Mouse (Mus musculus) intestine, postnatal 0 days (tissue): ENCODE data around the gene Cartpt. TPM values are rescaled to one million over a fixed set of nuclear protein-coding genes. Genes with fewer than 3 reads are reported as not detected.

Experiments used
- ATAC-seq: fragments of 200-750 bp; cut with Nextera tagmentation; 2 replicates; pipeline ENCODE4 v1.8.0; 2017; ENCODE audit warnings: mild to moderate bottlenecking, moderate TSS enrichment, moderate library complexity
- H3K27ac ChIP-seq: fragments of 300-500 bp; sonication (generic); 2 replicates; pipeline ENCODE4 v1.5.1; 2014; ENCODE audit warnings: mild to moderate bottlenecking, low read depth, low read length, moderate library complexity
- H3K27me3 ChIP-seq: fragments of 300-500 bp; sonication (generic); replicated peaks from 2 replicates; pipeline ENCODE4 v1.6.1; 2014; ENCODE audit warnings: low read length, mixed read lengths; ENCODE audit not compliant: control insufficient read depth, insufficient read depth
- H3K36me3 ChIP-seq: fragments of 300-500 bp; sonication (generic); 2 replicates; pipeline ENCODE4 v1.6.1; 2014; ENCODE audit warnings: mild to moderate bottlenecking, moderate library complexity; ENCODE audit not compliant: control insufficient read depth, insufficient read depth
- H3K4me1 ChIP-seq: fragments of 300-500 bp; sonication (generic); replicated peaks from 2 replicates; pipeline ENCODE4 v1.6.1; 2014; ENCODE audit warnings: antibody characterized with exemption, low read length, mixed read lengths; ENCODE audit not compliant: control insufficient read depth, insufficient read depth
- H3K4me2 ChIP-seq: fragments of 300-500 bp; sonication (generic); replicated peaks from 2 replicates; pipeline ENCODE4 v1.6.1; 2014; ENCODE audit warnings: low read depth, mild to moderate bottlenecking, moderate library complexity
- H3K4me3 ChIP-seq: fragments of 300-500 bp; sonication (generic); 2 replicates; pipeline ENCODE4 v1.5.1; 2014; ENCODE audit warnings: low read depth, low read length
- H3K9ac ChIP-seq: fragments of 300-500 bp; sonication (generic); 2 replicates; pipeline ENCODE4 v1.6.1; 2014; ENCODE audit warnings: mild to moderate bottlenecking, low read depth, low read length
- H3K9me3 ChIP-seq: fragments of 300-500 bp; sonication (generic); 2 replicates; pipeline ENCODE4 v1.6.1; 2016; ENCODE audit warnings: mixed run types; ENCODE audit not compliant: control insufficient read depth
- CTCF ChIP-seq: sonication (generic); IDR thresholded peaks from 2 replicates; pipeline ENCODE4 v1.5.1; 2016; ENCODE audit warnings: low read depth, mild to moderate bottlenecking, control low read depth, antibody characterized with exemption, moderate library complexity
- WGBS: fragments of 180-500 bp; shearing (Covaris S2); extraction: QIAGEN DNeasy Blood & Tissue Kit; methylation state at CpG from one replicate; pipeline ENCODE4 v1.1.7; 2014; 5-methylcytosine and 5-hydroxymethylcytosine counted together
- polyA plus RNA-seq: library from polyadenylated mRNA; unstranded; fragments of >200 nt; fragmentation: Nextera tagmentation; extraction: Ambion mirVana; gene quantifications from 2 replicates; pipeline ENCODE4 v1.2.1, GENCODE M21; 2015

The Cartpt gene
- polyA plus RNA-seq, 1 experiment from 2014 or later = 32.5 TPM

GRCm38 (mm10) chr13:99868438-99868837 lies 32.5 kb downstream of the Cartpt start:
- Histone ChIP-seq H3K9ac (no peak overlapping the region), H3K4me3 (no peak overlapping the region), H3K4me2 (no peak overlapping the region), H3K27ac (no peak overlapping the region), H3K36me3 (no peaks in the 10 kb centered on the region), H3K4me1 (no peaks in the 10 kb centered on the region), H3K9me3 (no peaks in the 10 kb centered on the region), H3K27me3 (no peaks in the 10 kb centered on the region)
- WGBS = 94% methylated on average over 6 of the region's 6 CpGs
- no peak for ATAC-seq
- TF ChIP-seq CTCF = peak; percentile 26

- H3K4me2 ChIP-seq = no peak overlapping the region
- H3K9me3 ChIP-seq = no peaks in the 10 kb centered on the region
- WGBS = 72% methylated on average over 5 of the region's 5 CpGs
- no peak for TF ChIP-seq CTCF
- no peaks in the 10 kb centered on the region for H3K4me1 ChIP-seq
- no peak for ATAC-seq
- H3K27me3 ChIP-seq = no peaks in the 10 kb centered on the region
- H3K9ac ChIP-seq = no peak overlapping the region
- no peak overlapping the region for H3K27ac ChIP-seq
- H3K36me3 ChIP-seq = no peaks in the 10 kb centered on the region
- no peak overlapping the region for H3K4me3 ChIP-seq
Measured at GRCm38 (mm10) chr13:99864331-99864730, 36.6 kb downstream of the Cartpt start.

DNA sequence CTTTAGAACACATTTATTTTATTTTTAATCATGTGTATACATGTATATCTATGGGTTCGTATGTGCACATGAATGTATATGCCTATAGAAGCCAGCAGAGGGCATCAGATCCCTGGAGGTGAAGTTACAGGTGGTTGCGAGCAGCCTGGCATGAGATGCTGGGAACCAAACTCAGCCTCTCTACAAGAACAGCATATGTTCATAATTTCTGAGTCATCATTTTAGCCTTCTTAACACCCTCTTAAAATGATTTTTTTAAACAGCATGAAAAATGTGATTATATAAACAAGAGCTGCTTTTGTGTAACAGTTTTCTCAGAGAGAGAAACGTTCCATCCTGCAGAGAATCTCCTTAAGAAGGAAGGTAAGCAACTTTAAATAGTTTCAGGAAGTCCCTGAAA lies 40.2 kb downstream of the Cartpt start:
- Histone ChIP-seq H3K4me1 (no peaks in the 10 kb centered on the region), H3K4me3 (no peak overlapping the region), H3K9ac (no peak overlapping the region), H3K27me3 (no peaks in the 10 kb centered on the region), H3K4me2 (no peak overlapping the region), H3K9me3 (no peaks in the 10 kb centered on the region), H3K27ac (no peak overlapping the region), H3K36me3 (no peaks in the 10 kb centered on the region)
- no peak for ATAC-seq
- no peak for TF ChIP-seq CTCF
- WGBS = 81% methylated on average over 3 of the region's 3 CpGs

DNA sequence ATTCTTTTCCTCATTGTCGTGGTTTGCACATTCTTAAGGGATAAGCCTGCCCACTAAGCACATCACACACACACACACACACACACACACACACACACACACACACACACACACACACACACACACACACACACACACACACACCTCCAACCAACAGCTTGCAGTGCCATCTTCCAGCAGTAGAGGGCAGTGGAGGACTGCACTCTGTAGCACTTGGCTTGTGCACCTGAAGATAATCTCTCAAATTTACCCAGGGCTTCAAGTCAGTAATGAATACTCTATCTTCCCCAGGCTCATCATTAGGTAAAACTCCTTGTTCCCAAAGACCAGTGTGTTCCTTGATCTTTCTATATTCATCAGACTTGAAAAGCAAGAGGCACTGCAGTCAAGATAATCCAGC lies 41.8 kb downstream of the Cartpt start:
- Histone ChIP-seq H3K36me3 (no peaks in the 10 kb centered on the region), H3K27me3 (no peaks in the 10 kb centered on the region), H3K27ac (no peak overlapping the region), H3K4me3 (no peak overlapping the region), H3K4me2 (no peak overlapping the region), H3K9ac (no peak overlapping the region), H3K4me1 (no peaks in the 10 kb centered on the region), H3K9me3 (no peaks in the 10 kb centered on the region)
- ATAC-seq = no peak
- TF ChIP-seq CTCF = peak; percentile 78
- 9% methylated on average over 1 of the region's 1 CpGs for WGBS

GRCm38 (mm10) chr13:99857879-99858278 lies 43.0 kb downstream of the Cartpt start:
- no peak for TF ChIP-seq CTCF
- H3K36me3 ChIP-seq = no peaks in the 10 kb centered on the region
- 0 out of 2 replicates have a peak, but pooled peaks have one; percentile 25 for ATAC-seq
- H3K4me3 ChIP-seq = no peak overlapping the region
- no peak overlapping the region for H3K27ac ChIP-seq
- H3K4me2 ChIP-seq = no peak overlapping the region
- no peaks in the 10 kb centered on the region for H3K4me1 ChIP-seq
- no peak overlapping the region for H3K9ac ChIP-seq
- no peaks in the 10 kb centered on the region for H3K27me3 ChIP-seq
- 40% methylated on average over 2 of the region's 2 CpGs for WGBS
- no peaks in the 10 kb centered on the region for H3K9me3 ChIP-seq

- no peak overlapping the region for H3K4me2 ChIP-seq
- H3K4me3 ChIP-seq = no peak overlapping the region
- H3K27me3 ChIP-seq = no peaks in the 10 kb centered on the region
- WGBS = 86% methylated on average over 9 of the region's 9 CpGs
- no peaks in the 10 kb centered on the region for H3K9me3 ChIP-seq
- no peak overlapping the region for H3K9ac ChIP-seq
- TF ChIP-seq CTCF = no peak
- no peaks in the 10 kb centered on the region for H3K36me3 ChIP-seq
- H3K4me1 ChIP-seq = no peaks in the 10 kb centered on the region
- ATAC-seq = no peak
- no peak overlapping the region for H3K27ac ChIP-seq
Measured at GRCm38 (mm10) chr13:99857336-99857735, 43.6 kb downstream of the Cartpt start.

DNA sequence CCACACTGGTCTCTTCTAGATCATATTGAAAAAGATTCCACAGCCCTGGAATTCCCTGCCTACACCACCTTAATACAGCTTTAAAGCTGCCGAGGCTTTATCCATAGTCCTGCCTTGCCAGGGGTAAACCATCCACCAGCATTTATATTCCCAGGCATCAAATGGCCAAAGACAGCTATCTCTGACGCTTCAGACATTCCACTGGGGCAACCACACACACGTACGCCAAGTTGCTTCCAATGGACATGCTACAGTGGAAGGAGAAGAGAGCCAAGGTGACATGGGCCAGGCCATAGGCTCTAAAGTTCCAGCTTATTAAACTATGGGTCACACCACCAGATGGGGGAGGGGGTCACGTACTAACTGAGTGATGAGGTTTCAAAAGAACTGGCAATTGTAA lies 45.7 kb downstream of the Cartpt start:
- no peak for TF ChIP-seq CTCF
- Histone ChIP-seq H3K4me3 (no peak overlapping the region), H3K9ac (no peak overlapping the region), H3K27ac (no peak overlapping the region), H3K4me2 (no peak overlapping the region), H3K4me1 (no peaks in the 10 kb centered on the region), H3K36me3 (no peaks in the 10 kb centered on the region), H3K9me3 (no peaks in the 10 kb centered on the region), H3K27me3 (no peaks in the 10 kb centered on the region)
- WGBS = 86% methylated on average over 5 of the region's 5 CpGs
- ATAC-seq = no peak
